Mouse (Mus musculus) limb, embryonic 10.5 days (tissue): ENCODE data around the gene Aph1a. TPM values are rescaled to one million over a fixed set of nuclear protein-coding genes. Genes with fewer than 3 reads are reported as not detected.
A peak's percentile ranks its signal among the peaks of the same experiment; 100 is the strongest.

Source experiments
- DNase-seq: peaks from one replicate; pipeline ENCODE4 v3.0.0-alpha.2; 2017; ENCODE audit warnings: low spot score
- H3K27ac ChIP-seq: fragments of 300-500 bp; sonication (generic); 2 replicates; pipeline ENCODE4 v1.5.1; 2016; ENCODE audit warnings: mild to moderate bottlenecking
- H3K27me3 ChIP-seq: fragments of 300-500 bp; sonication (generic); 2 replicates; pipeline ENCODE4 v1.6.1; 2016; ENCODE audit warnings: low read depth, mild to moderate bottlenecking; ENCODE audit not compliant: poor library complexity, severe bottlenecking
- H3K36me3 ChIP-seq: fragments of 300-500 bp; sonication (generic); 2 replicates; pipeline ENCODE4 v1.6.1; 2016; ENCODE audit warnings: mild to moderate bottlenecking, moderate library complexity
- H3K4me1 ChIP-seq: fragments of 300-500 bp; sonication (generic); 2 replicates; pipeline ENCODE4 v1.6.1; 2016
- H3K4me3 ChIP-seq: fragments of 300-500 bp; sonication (generic); 2 replicates; pipeline ENCODE4 v1.5.1; 2016; ENCODE audit warnings: mild to moderate bottlenecking, moderate library complexity
- H3K9me3 ChIP-seq: fragments of 300-500 bp; sonication (generic); replicated peaks from 2 replicates; pipeline ENCODE4 v1.6.1; 2016; ENCODE audit warnings: mild to moderate bottlenecking
- WGBS: fragments of 180-500 bp; shearing (Covaris S2); methylation state at CpG from one replicate; pipeline ENCODE4 v1.1.7; 2016; 5-methylcytosine and 5-hydroxymethylcytosine counted together
- polyA plus RNA-seq: library from polyadenylated mRNA; unstranded; fragments of >200 nt; fragmentation: Nextera tagmentation; extraction: Ambion mirVana; gene quantifications from 2 replicates; pipeline ENCODE4 v1.2.1, GENCODE M21; 2016

Gene Aph1a
- polyA plus RNA-seq, 1 experiment from 2014 or later, result 24.3 TPM

GRCm38 (mm10) chr3:95929581-95930470, 36.1 kb downstream of the Aph1a start:
- H3K36me3 ChIP-seq, result peaks cover 31% of the 10 kb centered on the region
- no peaks in the 10 kb centered on the region for H3K27me3 ChIP-seq
- no peaks in the 10 kb centered on the region for H3K9me3 ChIP-seq
- H3K27ac ChIP-seq, result peak overlapping the region; percentile 96
- peak; percentile 78 for DNase-seq
- H3K4me3 ChIP-seq, result peak overlapping the region; percentile 95
- under 1% methylated on average over 105 of the region's 105 CpGs for WGBS
- H3K4me1 ChIP-seq, result peaks cover 10% of the 10 kb centered on the region; the same call in 1 of the 2 replicates

- peaks cover 37% of the 10 kb centered on the region for H3K36me3 ChIP-seq
- WGBS, result 4% methylated on average over 5 of the region's 5 CpGs
- peak overlapping the region; percentile 96 for H3K27ac ChIP-seq
- peaks cover 10% of the 10 kb centered on the region; the same call in 1 of the 2 replicates for H3K4me1 ChIP-seq
- no peaks in the 10 kb centered on the region for H3K27me3 ChIP-seq
- peak; percentile 41 for DNase-seq
- H3K9me3 ChIP-seq, result no peaks in the 10 kb centered on the region
- H3K4me3 ChIP-seq, result peak overlapping the region; percentile 95
These were observed 36.7 kb downstream of the Aph1a start for GRCm38 (mm10) chr3:95930471-95930789.

DNA sequence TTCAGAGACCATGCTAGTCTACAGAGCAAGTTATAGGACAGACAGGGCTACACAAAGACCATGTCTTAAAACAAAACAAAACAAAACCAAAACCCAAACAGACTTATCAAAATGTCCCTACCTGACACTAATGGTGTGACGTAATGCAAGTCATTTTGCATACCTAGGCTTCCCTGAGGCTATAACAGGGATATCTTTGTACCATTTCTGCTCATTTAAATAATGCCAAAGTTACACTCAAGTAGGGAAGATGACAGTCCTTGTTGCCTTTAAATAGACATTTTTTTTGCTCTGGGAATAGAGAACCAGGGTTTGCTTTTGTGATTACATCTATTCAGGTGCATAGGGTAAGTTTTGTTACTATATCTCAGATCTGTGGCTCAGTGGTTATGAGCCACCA, 37.7 kb downstream of the Aph1a start:
- Histone ChIP-seq H3K27me3 (no peaks in the 10 kb centered on the region), H3K27ac (no peak overlapping the region)
- WGBS, result 98% methylated on average over 1 of the region's 1 CpGs

DNA sequence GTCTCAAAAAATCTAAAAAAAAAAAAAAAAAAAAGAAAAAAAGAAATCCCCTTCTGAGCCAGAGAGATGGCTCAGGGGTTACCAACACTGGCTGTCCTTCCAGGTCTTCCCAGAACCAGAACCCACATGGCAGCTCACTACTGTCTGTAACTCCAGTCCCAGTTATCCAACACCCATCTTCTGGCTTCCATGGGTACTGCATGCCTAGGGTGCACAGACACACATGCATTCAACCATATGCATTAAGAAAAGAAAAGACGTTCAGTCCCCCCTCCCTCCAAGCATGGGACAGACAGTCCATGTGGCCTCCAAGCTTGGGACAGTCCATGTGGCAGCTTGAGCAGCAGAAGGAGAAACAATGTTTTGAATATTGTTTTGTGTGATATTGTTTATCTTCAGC, 38.4 kb downstream of the Aph1a start:
- H3K36me3 ChIP-seq, result peaks cover 52% of the 10 kb centered on the region
- no peak overlapping the region; the same call in 1 of the 2 replicates for H3K4me3 ChIP-seq
- H3K27me3 ChIP-seq, result no peaks in the 10 kb centered on the region
- no peaks in the 10 kb centered on the region for H3K9me3 ChIP-seq
- H3K4me1 ChIP-seq, result peaks cover 10% of the 10 kb centered on the region; the same call in 1 of the 2 replicates
- no peak for DNase-seq
- WGBS, result 71% methylated on average over 1 of the region's 1 CpGs
- no peak overlapping the region for H3K27ac ChIP-seq

More for the DNA sequence above, 37.7 kb downstream of the Aph1a start:
- peaks cover 10% of the 10 kb centered on the region; the same call in 1 of the 2 replicates for H3K4me1 ChIP-seq
- H3K36me3 ChIP-seq, result peaks cover 46% of the 10 kb centered on the region
- peak overlapping the region; percentile 95 for H3K4me3 ChIP-seq
- no peak for DNase-seq
- H3K9me3 ChIP-seq, result no peaks in the 10 kb centered on the region

DNA sequence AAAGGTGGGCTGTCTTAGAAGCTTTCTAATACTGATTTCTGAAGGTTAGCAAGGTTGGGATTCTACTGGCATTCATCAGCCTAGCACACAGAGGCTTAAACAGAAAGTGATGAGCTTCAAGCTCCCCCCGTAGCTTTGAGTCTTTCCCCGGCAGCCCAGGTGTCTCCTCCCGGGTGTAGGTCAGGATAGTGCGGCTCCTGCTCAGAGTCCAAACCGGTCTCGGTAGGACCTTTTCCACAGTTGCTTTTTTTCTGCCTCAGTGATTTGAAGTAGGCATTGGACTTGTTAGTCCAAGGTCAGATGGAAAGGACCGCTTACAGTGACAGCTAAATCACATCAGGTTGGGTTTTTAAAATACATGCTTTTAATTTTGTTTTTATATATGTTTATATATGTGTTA, 38.8 kb downstream of the Aph1a start:
- Histone ChIP-seq H3K27ac (no peak overlapping the region), H3K36me3 (peaks cover 57% of the 10 kb centered on the region), H3K4me1 (peaks cover 10% of the 10 kb centered on the region; the same call in 1 of the 2 replicates), H3K27me3 (no peaks in the 10 kb centered on the region), H3K4me3 (no peak overlapping the region), H3K9me3 (no peaks in the 10 kb centered on the region)
- no peak for DNase-seq
- WGBS, result 94% methylated on average over 7 of the region's 7 CpGs

- peaks cover 63% of the 10 kb centered on the region for H3K36me3 ChIP-seq
- peaks cover 10% of the 10 kb centered on the region; the same call in 1 of the 2 replicates for H3K4me1 ChIP-seq
- H3K9me3 ChIP-seq, result no peaks in the 10 kb centered on the region
- H3K27ac ChIP-seq, result no peak overlapping the region
- 95% methylated on average over 7 of the region's 7 CpGs for WGBS
- H3K27me3 ChIP-seq, result no peaks in the 10 kb centered on the region
- H3K4me3 ChIP-seq, result no peak overlapping the region
- no peak for DNase-seq
These were observed 39.5 kb downstream of the Aph1a start for GRCm38 (mm10) chr3:95933111-95933750.

DNA sequence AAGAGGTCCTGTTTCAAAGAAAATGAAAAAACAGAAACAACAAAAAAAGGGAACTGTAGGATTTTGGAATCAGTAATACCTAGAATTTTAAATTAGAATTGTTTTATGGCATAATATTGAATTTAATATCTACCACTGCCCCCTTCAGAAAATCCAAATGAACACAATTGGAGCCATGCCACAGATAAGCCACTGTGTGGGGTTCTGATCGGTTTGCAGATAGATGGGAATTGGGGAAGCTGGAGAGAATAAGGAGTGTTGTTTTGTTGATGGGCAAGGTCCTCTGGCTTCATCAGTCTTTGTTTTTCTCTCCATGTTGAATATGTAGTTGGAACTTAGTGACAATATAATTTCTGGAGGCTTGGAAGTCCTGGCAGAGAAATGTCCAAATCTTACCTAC, 40.7 kb downstream of the Aph1a start:
- peaks cover 75% of the 10 kb centered on the region for H3K36me3 ChIP-seq
- no peaks in the 10 kb centered on the region for H3K27me3 ChIP-seq
- 96% methylated on average over 1 of the region's 1 CpGs for WGBS

GRCm38 (mm10) chr3:95938217-95938616, 44.4 kb downstream of the Aph1a start:
- Histone ChIP-seq H3K27ac (no peak overlapping the region), H3K4me1 (no peaks in the 10 kb centered on the region), H3K9me3 (no peaks in the 10 kb centered on the region), H3K4me3 (no peak overlapping the region), H3K36me3 (peaks cover 99% of the 10 kb centered on the region), H3K27me3 (no peaks in the 10 kb centered on the region)
- 97% methylated on average over 8 of the region's 8 CpGs for WGBS
- no peak for DNase-seq

More for the DNA sequence above, 40.7 kb downstream of the Aph1a start:
- Histone ChIP-seq H3K4me3 (no peak overlapping the region), H3K27ac (no peak overlapping the region), H3K9me3 (no peaks in the 10 kb centered on the region), H3K4me1 (peaks cover 6% of the 10 kb centered on the region; the same call in 1 of the 2 replicates)
- DNase-seq, result no peak

DNA sequence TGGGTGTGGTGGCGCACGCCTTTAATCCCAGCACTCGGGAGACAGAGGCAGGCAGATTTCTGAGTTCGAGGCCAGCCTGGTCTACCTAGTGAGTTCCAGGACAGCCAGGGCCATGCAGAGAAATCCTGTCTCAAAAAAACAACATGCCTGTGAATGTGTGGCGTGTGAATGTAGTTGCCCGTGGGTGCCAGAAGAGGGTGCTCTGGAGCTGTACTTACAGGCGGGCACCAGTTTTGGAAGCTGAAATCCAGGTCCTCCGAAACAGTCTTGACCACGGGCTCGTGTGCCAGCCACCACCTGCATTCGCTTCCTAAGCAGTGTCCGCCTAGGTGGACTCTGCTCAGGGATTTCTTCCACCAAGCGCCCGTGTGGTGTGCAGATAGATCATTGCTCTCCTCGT, 45.1 kb downstream of the Aph1a start:
- no peaks in the 10 kb centered on the region for H3K4me1 ChIP-seq
- H3K4me3 ChIP-seq, result no peak overlapping the region
- no peaks in the 10 kb centered on the region for H3K9me3 ChIP-seq
- H3K36me3 ChIP-seq, result peaks cover 99% of the 10 kb centered on the region
- H3K27ac ChIP-seq, result no peak overlapping the region
- no peaks in the 10 kb centered on the region for H3K27me3 ChIP-seq
- peak; percentile 41 for DNase-seq
- 95% methylated on average over 15 of the region's 15 CpGs for WGBS

- DNase-seq, result no peak
- Histone ChIP-seq H3K9me3 (no peaks in the 10 kb centered on the region), H3K27me3 (no peaks in the 10 kb centered on the region), H3K27ac (no peak overlapping the region), H3K4me1 (no peaks in the 10 kb centered on the region), H3K4me3 (no peak overlapping the region), H3K36me3 (peaks cover 98% of the 10 kb centered on the region)
- WGBS, result 92% methylated on average over 6 of the region's 6 CpGs
These were observed 49.0 kb downstream of the Aph1a start for GRCm38 (mm10) chr3:95942749-95943148.

DNA sequence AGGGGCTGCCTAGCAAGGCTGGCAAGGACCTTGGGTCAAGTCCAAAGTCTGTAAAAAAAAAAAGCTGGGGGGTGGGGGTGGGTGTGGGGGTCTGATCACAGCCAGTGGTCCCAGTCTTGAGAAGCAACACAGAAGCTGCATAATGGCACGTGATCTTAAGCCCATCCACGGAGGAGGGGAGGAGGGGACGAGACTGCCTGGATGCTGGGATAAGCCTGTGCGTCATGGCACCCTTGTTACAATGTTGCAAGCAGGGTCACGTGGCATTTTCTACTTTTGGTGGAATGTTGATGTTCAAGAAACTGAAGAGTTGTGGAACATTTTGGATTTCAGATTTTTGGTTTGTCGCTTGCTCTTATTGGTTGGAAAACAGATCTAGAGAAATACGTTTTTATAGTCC, 49.5 kb downstream of the Aph1a start:
- Histone ChIP-seq H3K27me3 (no peaks in the 10 kb centered on the region), H3K4me1 (no peaks in the 10 kb centered on the region), H3K9me3 (no peaks in the 10 kb centered on the region), H3K27ac (no peak overlapping the region), H3K36me3 (peaks cover 98% of the 10 kb centered on the region), H3K4me3 (no peak overlapping the region)
- WGBS, result 99% methylated on average over 7 of the region's 7 CpGs
- no peak for DNase-seq

DNA sequence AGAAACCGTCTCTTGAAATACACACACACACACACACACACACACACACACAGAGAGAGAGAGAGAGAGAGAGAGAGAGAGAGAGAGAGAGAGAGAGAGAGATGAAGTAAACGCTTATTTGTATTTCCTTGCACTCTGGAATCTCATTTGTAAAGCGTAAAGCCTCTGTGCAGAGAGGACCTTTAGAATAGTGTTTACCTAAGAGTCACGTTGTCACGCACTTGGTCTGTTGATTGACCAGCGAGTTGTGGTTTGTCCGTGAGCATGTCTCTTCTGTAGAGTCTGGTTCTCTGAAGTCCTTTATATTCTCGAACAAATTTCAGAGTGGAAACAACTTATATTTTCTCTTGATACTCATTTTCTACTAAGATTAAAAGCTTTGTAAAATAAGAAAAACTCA, 51.0 kb downstream of the Aph1a start:
- WGBS, result 93% methylated on average over 8 of the region's 8 CpGs
- Histone ChIP-seq H3K4me1 (no peaks in the 10 kb centered on the region), H3K36me3 (peaks cover 93% of the 10 kb centered on the region), H3K4me3 (no peak overlapping the region), H3K27me3 (no peaks in the 10 kb centered on the region), H3K9me3 (no peaks in the 10 kb centered on the region), H3K27ac (no peak overlapping the region)
- DNase-seq, result no peak

DNA sequence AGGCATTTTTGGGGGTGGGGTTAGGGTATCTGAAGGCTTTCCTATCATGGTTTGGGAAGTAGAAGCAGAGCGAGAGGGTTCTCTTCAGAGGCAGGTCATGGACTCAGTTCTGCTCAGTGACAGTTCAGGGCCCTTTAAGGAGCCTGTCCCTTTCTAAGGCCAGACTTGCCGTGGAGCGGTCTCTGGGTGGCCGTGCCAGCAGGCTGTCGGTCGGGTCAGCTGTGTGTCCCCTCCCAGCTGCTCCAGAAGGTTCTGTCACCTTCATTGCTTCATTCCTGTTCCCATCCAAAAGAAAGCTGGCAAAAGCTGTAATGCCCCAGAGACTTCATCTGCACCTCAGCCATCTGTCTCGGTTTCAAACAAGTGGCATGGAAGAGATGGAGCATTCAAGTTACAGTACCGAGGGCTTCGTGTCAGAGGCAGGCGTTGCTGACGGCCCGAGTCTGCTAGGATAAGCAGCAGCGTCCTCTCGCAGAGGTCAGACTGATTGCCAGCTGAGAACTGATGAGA, 52.0 kb downstream of the Aph1a start:
- H3K27me3 ChIP-seq, result no peaks in the 10 kb centered on the region
- WGBS, result 89% methylated on average over 14 of the region's 14 CpGs
- no peak overlapping the region for H3K27ac ChIP-seq
- H3K36me3 ChIP-seq, result peaks cover 83% of the 10 kb centered on the region
- H3K4me3 ChIP-seq, result no peak overlapping the region
- H3K9me3 ChIP-seq, result no peaks in the 10 kb centered on the region
- no peak for DNase-seq
- H3K4me1 ChIP-seq, result 0 out of 2 replicates have a peak, but pooled peaks cover 3% of the 10 kb centered on the region
